Mouse (Mus musculus) CH12.LX (cell line): ENCODE results near the gene Hspb3. TPM values are rescaled to one million over a fixed set of nuclear protein-coding genes. Genes with fewer than 3 reads are reported as not detected.

ENCODE experiments used
- DNase-seq: peaks from one replicate; pipeline ENCODE4 v3.0.0-alpha.2; 2013; ENCODE audit errors: extremely low read depth
- H3K27ac ChIP-seq: 2 replicates; pipeline ENCODE4 v1.5.1; 2012; ENCODE audit warnings: low read depth, mild to moderate bottlenecking, control low read depth, moderate library complexity; ENCODE audit not compliant: insufficient read depth
- H3K27me3 ChIP-seq: replicated peaks from 2 replicates; pipeline ENCODE3; 2012; ENCODE audit warnings: inconsistent platforms
- H3K36me3 ChIP-seq, 2 experiments: replicated peaks in 1 of 2; 2 replicates each; pipeline versions ENCODE3 to v1.6.1; 2012; ENCODE audit warnings: inconsistent platforms in 1 of 2, low read length in 1 of 2, mild to moderate bottlenecking in 1 of 2, mixed read lengths in 1 of 2, moderate library complexity in 1 of 2; ENCODE audit not compliant: control insufficient read depth in 1 of 2, insufficient read depth in 1 of 2
- H3K4me1 ChIP-seq, 2 experiments: 2 replicates each; pipeline ENCODE4 v1.6.1; 2012; ENCODE audit warnings: inconsistent platforms in 1 of 2, moderate library complexity in 1 of 2; ENCODE audit not compliant: insufficient read depth in 2 of 2, control insufficient read depth in 1 of 2
- H3K4me2 ChIP-seq: 2 replicates; pipeline ENCODE4 v1.6.1; 2012; ENCODE audit warnings: low read depth, mild to moderate bottlenecking, control low read depth; ENCODE audit not compliant: poor library complexity, insufficient read depth, severe bottlenecking
- H3K4me3 ChIP-seq, 3 experiments: fragments of 150-350 bp in 1 of 3; sonication (generic) in 1 of 3; replicated peaks in 1 of 3; 2 replicates each; pipeline versions ENCODE3 to v1.5.1; 2011 to 2012; ENCODE audit warnings: low read depth in 2 of 3, low read length in 2 of 3, mild to moderate bottlenecking in 2 of 3, moderate library complexity in 2 of 3, control low read depth in 1 of 3, improper control_type of control experiment in 1 of 3, inconsistent platforms in 1 of 3, mixed read lengths in 1 of 3; ENCODE audit not compliant: poor library complexity in 1 of 3
- H3K79me2 ChIP-seq: replicated peaks from 2 replicates; pipeline ENCODE4 v1.6.1; 2012; ENCODE audit warnings: mild to moderate bottlenecking, moderate library complexity; ENCODE audit not compliant: control insufficient read depth, poor library complexity, insufficient read depth, severe bottlenecking; ENCODE audit errors: extremely low read depth
- H3K9ac ChIP-seq: 2 replicates; pipeline ENCODE4 v1.6.1; 2012; ENCODE audit warnings: low read depth, mild to moderate bottlenecking, control low read depth, moderate library complexity; ENCODE audit not compliant: insufficient read depth
- H3K9me3 ChIP-seq: replicated peaks from 2 replicates; pipeline ENCODE3; 2012; ENCODE audit warnings: low read length, inconsistent platforms, mixed read lengths
- BHLHE40 ChIP-seq: IDR thresholded peaks from 2 replicates; pipeline ENCODE4 v1.6.1; 2011; ENCODE audit warnings: mild to moderate bottlenecking, low read depth, low read length, improper control_type of control experiment
- CHD1 ChIP-seq: IDR thresholded peaks from 2 replicates; pipeline ENCODE4 v1.6.1; 2012; ENCODE audit warnings: low read depth, low read length, improper control_type of control experiment, inconsistent platforms
- CHD2 ChIP-seq: IDR thresholded peaks from 2 replicates; pipeline ENCODE4 v1.6.1; 2011; ENCODE audit warnings: low read length, improper control_type of control experiment
- CTCF ChIP-seq, 2 experiments: IDR thresholded peaks in 1 of 2; conservative IDR thresholded peaks in 1 of 2; 2 replicates each; pipeline ENCODE4 v1.5.1; 2011 to 2012; ENCODE audit warnings: low read depth in 2 of 2, low read length in 2 of 2, improper control_type of control experiment in 1 of 2, inconsistent platforms in 1 of 2, mild to moderate bottlenecking in 1 of 2, moderate library complexity in 1 of 2
- E2F4 ChIP-seq: IDR thresholded peaks from 2 replicates; pipeline ENCODE4 v1.6.1; 2011; ENCODE audit warnings: low read depth, low read length, improper control_type of control experiment; ENCODE audit not compliant: insufficient replicate concordance
- ELF1 ChIP-seq: IDR thresholded peaks from 2 replicates; pipeline ENCODE4 v1.6.1; 2014; ENCODE audit warnings: low read depth, mild to moderate bottlenecking, inconsistent platforms, low read length, improper control_type of control experiment
- EP300 ChIP-seq: IDR thresholded peaks from 2 replicates; pipeline ENCODE4 v1.6.1; 2011; ENCODE audit warnings: low read length, improper control_type of control experiment
- GABPA ChIP-seq: IDR thresholded peaks from 2 replicates; pipeline ENCODE4 v1.6.1; 2012; ENCODE audit warnings: low read depth, low read length, improper control_type of control experiment, inconsistent platforms; ENCODE audit not compliant: insufficient replicate concordance
- HCFC1 ChIP-seq: IDR thresholded peaks from 2 replicates; pipeline ENCODE4 v1.6.1; 2012; ENCODE audit warnings: low read depth, mild to moderate bottlenecking, inconsistent platforms, low read length, improper control_type of control experiment
- MAFK ChIP-seq: IDR thresholded peaks from 2 replicates; pipeline ENCODE4 v1.6.1; 2011; ENCODE audit warnings: low read length, improper control_type of control experiment; ENCODE audit not compliant: insufficient replicate concordance
- MAZ ChIP-seq: IDR thresholded peaks from 2 replicates; pipeline ENCODE4 v1.6.1; 2012; ENCODE audit warnings: low read depth, mild to moderate bottlenecking, inconsistent platforms, low read length, improper control_type of control experiment, moderate library complexity
- MXI1 ChIP-seq: IDR thresholded peaks from 2 replicates; pipeline ENCODE4 v1.6.1; 2011; ENCODE audit warnings: mild to moderate bottlenecking, low read depth, low read length, improper control_type of control experiment
- MYC ChIP-seq: IDR thresholded peaks from 2 replicates; pipeline ENCODE4 v1.6.1; 2011; ENCODE audit warnings: low read depth, mild to moderate bottlenecking, improper control_type of control experiment, low read length
- NRF1 ChIP-seq: IDR thresholded peaks from 2 replicates; pipeline ENCODE4 v1.6.1; 2014; ENCODE audit warnings: low read depth, mild to moderate bottlenecking, inconsistent platforms, low read length, improper control_type of control experiment, moderate library complexity
- PAX5 ChIP-seq: IDR thresholded peaks from 2 replicates; pipeline ENCODE4 v1.6.1; 2012; ENCODE audit warnings: low read length, inconsistent platforms, mixed read lengths
- POLR2A ChIP-seq: IDR thresholded peaks from 2 replicates; pipeline ENCODE4 v1.6.1; 2011; ENCODE audit warnings: low read depth, mild to moderate bottlenecking, improper control_type of control experiment, low read length
- POLR2AphosphoS2 ChIP-seq: IDR thresholded peaks from 2 replicates; pipeline ENCODE4 v1.6.1; 2011; ENCODE audit warnings: low read depth, low read length, improper control_type of control experiment
- RAD21 ChIP-seq: IDR thresholded peaks from 2 replicates; pipeline ENCODE4 v1.6.1; 2011; ENCODE audit warnings: low read depth, mild to moderate bottlenecking, low read length, improper control_type of control experiment, moderate library complexity
- SIN3A ChIP-seq: IDR thresholded peaks from 2 replicates; pipeline ENCODE4 v1.6.1; 2012; ENCODE audit warnings: low read length, improper control_type of control experiment, inconsistent platforms
- TBP ChIP-seq: conservative IDR thresholded peaks from 2 replicates; pipeline ENCODE4 v1.6.1; 2011; ENCODE audit warnings: low read depth, low read length, improper control_type of control experiment
- TCF12 ChIP-seq: IDR thresholded peaks from 2 replicates; pipeline ENCODE4 v1.6.1; 2014; ENCODE audit warnings: low read depth, mild to moderate bottlenecking, inconsistent platforms, low read length, improper control_type of control experiment
- USF2 ChIP-seq: conservative IDR thresholded peaks from 2 replicates; pipeline ENCODE4 v1.6.1; 2011; ENCODE audit warnings: low read depth, low read length, improper control_type of control experiment
- ZKSCAN1 ChIP-seq: IDR thresholded peaks from 2 replicates; pipeline ENCODE4 v1.6.1; 2012; ENCODE audit warnings: low read depth, inconsistent platforms, low read length, improper control_type of control experiment, borderline replicate concordance
- ZNF384 ChIP-seq: IDR thresholded peaks from 2 replicates; pipeline ENCODE4 v1.6.1; 2012; ENCODE audit warnings: low read depth, low read length, improper control_type of control experiment, inconsistent platforms
- dilution Hi-C: fragments of 300-500 bp; cut with MboI; formaldehyde crosslinking; loops from 2 replicates; pipeline ENCODE4 v1.14.3; 2020; ENCODE audit warnings: low sequenced_read_pairs; ENCODE audit not compliant: extremely low pct_unique_long_range_greater_than_20kb, extremely low pct_ligation_motif_present
- in situ Hi-C: fragments of 300-500 bp; cut with MboI; formaldehyde crosslinking; loops from 3 replicates; pipeline ENCODE4 v1.14.3; 2019; ENCODE audit warnings: low sequenced_read_pairs, low pct_ligation_motif_present, low pct_unique_long_range_greater_than_20kb, mixed read lengths
- polyA plus RNA-seq: library from polyadenylated mRNA; unstranded; fragments of >175 nt; gene quantifications from 2 replicates; pipeline ENCODE4 v1.2.1, GENCODE M21; 2012; ENCODE audit warnings: low read depth; ENCODE audit not compliant: insufficient read length
- total RNA-seq, 2 experiments: library from RNA; depleted of rRNA; stranded (reverse); fragments of 300-350 nt in 1 of 2; fragments of >200 nt in 1 of 2; gene quantifications; 2 replicates each; pipeline ENCODE4 v1.2.3; 2012 to 2014

The Hspb3 gene
- total and polyA plus RNA-seq, 3 experiments: not detected

- in situ Hi-C loops: loop anchor here (10.0 kb wide), 1 partner anchor 273 kb away; no protein-coding TSS in a partner anchor
- peaks cover 10% of the 10 kb centered on the region for H3K9me3 ChIP-seq
- no peak for TF ChIP-seq NRF1
- no peak for TF ChIP-seq TCF12
- TF ChIP-seq EP300: no peak
- TF ChIP-seq POLR2A: no peak
- no peak for TF ChIP-seq ELF1
- TF ChIP-seq HCFC1: no peak
- TF ChIP-seq PAX5: no peak
- TF ChIP-seq RAD21: no peak
- DNase-seq: no peak
- peaks cover 19% of the 10 kb centered on the region for H3K79me2 ChIP-seq
- peaks cover 17 to 44% of the 10 kb centered on the region in 2 experiments for H3K4me1 ChIP-seq
- no peaks in the 10 kb centered on the region for H3K27me3 ChIP-seq
- peak overlapping the region in 2 of 3 experiments; percentile 57 to 72 for H3K4me3 ChIP-seq
- H3K36me3 ChIP-seq: peaks cover 0 to 20% of the 10 kb centered on the region in 2 experiments
- H3K9ac ChIP-seq: no peak overlapping the region
- no peak overlapping the region for H3K4me2 ChIP-seq
- no peak overlapping the region for H3K27ac ChIP-seq
- dilution Hi-C loops: no loop called here
Measured at GRCm38 (mm10) chr13:113617338-113617890, 46.1 kb downstream of the Hspb3 start.

- Histone ChIP-seq H3K27ac (no peak overlapping the region), H3K4me3 (peak overlapping the region in 2 of 3 experiments; percentile 56 to 62), H3K4me1 (peaks cover 21 to 49% of the 10 kb centered on the region in 2 experiments), H3K4me2 (peak overlapping the region; percentile 81), H3K27me3 (no peaks in the 10 kb centered on the region), H3K9me3 (peaks cover 10% of the 10 kb centered on the region), H3K9ac (0 out of 2 replicates have a peak overlapping the region, but pooled peaks have one; percentile 39), H3K36me3 (peaks cover 0 to 25% of the 10 kb centered on the region in 2 experiments), H3K79me2 (peaks cover 22% of the 10 kb centered on the region)
- in situ Hi-C loops: loop anchor here (10.0 kb wide), 1 partner anchor 272 kb away; no protein-coding TSS in a partner anchor
- DNase-seq: no peak
- dilution Hi-C loops: no loop called here
- TF ChIP-seq ZNF384 (no peak), MYC (no peak), POLR2AphosphoS2 (no peak), MAFK (no peak), NRF1 (no peak), CHD2 (no peak), ZKSCAN1 (no peak), BHLHE40 (no peak), PAX5 (no peak), MAZ (no peak), TBP (no peak), GABPA (no peak), SIN3A (no peak), CTCF (conservative IDR thresholded peaks at IDR 0.05 in 1 of 2, IDR thresholded peaks at IDR 0.05 in 1 of 2; ENCODE audit: low read depth in 2 of 2, low read length in 2 of 2) (no peak), HCFC1 (no peak), USF2 (no peak), MXI1 (no peak), ELF1 (no peak), E2F4 (no peak), CHD1 (no peak)
Measured at GRCm38 (mm10) chr13:113616751-113617337, 46.6 kb downstream of the Hspb3 start.
